Comparison of ENCODE assay signal across 26 mouse cellular contexts in genomic region chr4:80539854-80540253, GRCm38 (mm10).
"Had no signal": no experiment of that assay in that cellular context is flagged by ENCODE, and none has a peak within 500 bp of the region (broad histone marks: within the 10 kb centered on the region; RNA-seq: fewer than 3 reads in every experiment).

No protein-coding gene starts in this region.

- DNase-seq: gastrocnemius, adult 2 months; gastrocnemius, postnatal 10 days; gastrocnemius, postnatal 25 days; heart, adult 18-20 months; heart, postnatal 10 days; heart, postnatal 36 days; kidney, adult 11 months; kidney, adult 2 months; kidney, adult 9 months; kidney, postnatal 14 days; kidney, postnatal 36 days; layer of hippocampus, adult 9-11 months; layer of hippocampus, postnatal 36 days; left cerebral cortex, postnatal 4 days had no signal

- H3K4me1 ChIP-seq: heart, embryonic 10.5 days; heart, embryonic 12.5 days; hindbrain, embryonic 13.5 days; hindbrain, embryonic 15.5 days; kidney, embryonic 15.5 days; limb, embryonic 13.5 days; limb, embryonic 15.5 days; liver, embryonic 12.5 days had no signal

- H3K27ac ChIP-seq: gastrocnemius, adult 2 months; heart, embryonic 10.5 days; hindbrain, embryonic 13.5 days; hindbrain, embryonic 15.5 days; hindbrain, postnatal 0 days; kidney, embryonic 15.5 days; kidney, postnatal 0 days; limb, embryonic 13.5 days; limb, embryonic 15.5 days; liver, embryonic 12.5 days; liver, embryonic 14.5 days had no signal

- H3K4me2 ChIP-seq: heart, embryonic 12.5 days; hindbrain, embryonic 13.5 days; hindbrain, embryonic 15.5 days; kidney, embryonic 15.5 days; limb, embryonic 13.5 days; limb, embryonic 15.5 days; liver, embryonic 12.5 days had no signal

- ATAC-seq: hindbrain, postnatal 0 days; intestine, embryonic 16.5 days; liver, embryonic 12.5 days had no signal

- H3K9ac ChIP-seq: heart, embryonic 12.5 days; hindbrain, embryonic 13.5 days; hindbrain, embryonic 15.5 days; kidney, embryonic 15.5 days; limb, embryonic 13.5 days; limb, embryonic 15.5 days; liver, embryonic 12.5 days; liver, embryonic 14.5 days had no signal

- H3K9me3 ChIP-seq: heart, embryonic 10.5 days; heart, embryonic 12.5 days; hindbrain, embryonic 13.5 days; hindbrain, embryonic 15.5 days; kidney, embryonic 15.5 days; limb, embryonic 13.5 days; limb, embryonic 15.5 days; liver, embryonic 12.5 days had no signal

- H3K36me3 ChIP-seq: heart, embryonic 10.5 days; heart, embryonic 12.5 days; hindbrain, embryonic 13.5 days; hindbrain, embryonic 15.5 days; kidney, embryonic 15.5 days; limb, embryonic 13.5 days; limb, embryonic 15.5 days; liver, embryonic 12.5 days had no signal

- H3K4me3 ChIP-seq: gastrocnemius, adult 2 months; heart, embryonic 10.5 days; heart, embryonic 12.5 days; hindbrain, embryonic 13.5 days; hindbrain, embryonic 15.5 days; kidney, embryonic 15.5 days; limb, embryonic 13.5 days; limb, embryonic 15.5 days; liver, embryonic 12.5 days had no signal

- H3K27me3 ChIP-seq: heart, embryonic 12.5 days; hindbrain, embryonic 13.5 days; hindbrain, embryonic 15.5 days; kidney, embryonic 15.5 days; limb, embryonic 13.5 days; limb, embryonic 15.5 days; liver, embryonic 12.5 days had no signal
